Mouse (Mus musculus): ENCODE results near the gene Myb. TPM values are rescaled to one million over a fixed set of nuclear protein-coding genes. Genes with fewer than 3 reads are reported as not detected.

The Myb gene
- polyA plus RNA-seq, 1 experiment: 85.5 TPM

- no peak for TF ChIP-seq CTCF (IDR thresholded peaks at IDR 0.05; ENCODE audit: control insufficient read depth, insufficient read depth, low read length)
- TF ChIP-seq POLR2A (IDR thresholded peaks at IDR 0.05; ENCODE audit: borderline replicate concordance, control insufficient read depth, low read depth, low read length): no peak
- H3K27ac ChIP-seq (ENCODE audit: control insufficient read depth, insufficient read depth, low read depth, low read length, poor library complexity): no peak overlapping the region
- peaks cover 2% of the 10 kb centered on the region for H3K4me1 ChIP-seq (ENCODE audit: control insufficient read depth, insufficient read depth, low read length)
- 91% methylated on average over 5 of the region's 5 CpGs for WGBS
- H3K4me3 ChIP-seq (replicated peaks; ENCODE audit: control insufficient read depth, low read depth, low read length): no peak overlapping the region
Measured at GRCm38 (mm10) chr10:21167165-21167564, 6.4 kb upstream of the Myb start.

GRCm38 (mm10) chr10:21165411-21165810 is 4.6 kb upstream of the Myb start:
- WGBS: 91% methylated on average over 4 of the region's 4 CpGs
- TF ChIP-seq CTCF (IDR thresholded peaks at IDR 0.05; ENCODE audit: control insufficient read depth, insufficient read depth, low read length): no peak
- TF ChIP-seq POLR2A (IDR thresholded peaks at IDR 0.05; ENCODE audit: borderline replicate concordance, control insufficient read depth, low read depth, low read length): no peak
- H3K27ac ChIP-seq (ENCODE audit: control insufficient read depth, insufficient read depth, low read depth, low read length, poor library complexity): no peak overlapping the region

GRCm38 (mm10) chr10:21162124-21162523 is 1.3 kb upstream of the Myb start:
- Histone ChIP-seq H3K4me3 (replicated peaks; ENCODE audit: control insufficient read depth, low read depth, low read length) (no peak overlapping the region), H3K27ac (ENCODE audit: control insufficient read depth, insufficient read depth, low read depth, low read length, poor library complexity) (no peak overlapping the region), H3K4me1 (ENCODE audit: control insufficient read depth, insufficient read depth, low read length) (peaks cover 2% of the 10 kb centered on the region)
- no peak for TF ChIP-seq POLR2A (IDR thresholded peaks at IDR 0.05; ENCODE audit: borderline replicate concordance, control insufficient read depth, low read depth, low read length)
- WGBS: 68% methylated on average over 3 of the region's 3 CpGs

More at GRCm38 (mm10) chr10:21165411-21165810, 4.6 kb upstream of the Myb start:
- no peak overlapping the region for H3K4me3 ChIP-seq (replicated peaks; ENCODE audit: control insufficient read depth, low read depth, low read length)
- H3K4me1 ChIP-seq (ENCODE audit: control insufficient read depth, insufficient read depth, low read length): peaks cover 2% of the 10 kb centered on the region

- Histone ChIP-seq H3K4me3 (replicated peaks; ENCODE audit: control insufficient read depth, low read depth, low read length) (peak overlapping the region; percentile 87), H3K27ac (ENCODE audit: control insufficient read depth, insufficient read depth, low read depth, low read length, poor library complexity) (peak overlapping the region; percentile 86), H3K4me1 (ENCODE audit: control insufficient read depth, insufficient read depth, low read length) (no peaks in the 10 kb centered on the region; the same call in 1 of the 2 replicates)
- TF ChIP-seq CTCF (IDR thresholded peaks at IDR 0.05; ENCODE audit: control insufficient read depth, insufficient read depth, low read length) (no peak), POLR2A (IDR thresholded peaks at IDR 0.05; ENCODE audit: borderline replicate concordance, control insufficient read depth, low read depth, low read length) (peak; percentile 25; the same call in 1 of the 2 replicates)
- WGBS: 5% methylated on average over 20 of the region's 20 CpGs
Measured at GRCm38 (mm10) chr10:21161359-21162094, 743 bp upstream of the Myb start.

GRCm38 (mm10) chr10:21159697-21160394 is 938 bp downstream of the Myb start:
- peak overlapping the region; percentile 76 for H3K4me3 ChIP-seq (replicated peaks; ENCODE audit: control insufficient read depth, low read depth, low read length)
- WGBS: under 1% methylated on average over 44 of the region's 44 CpGs
- peaks cover 3% of the 10 kb centered on the region for H3K4me1 ChIP-seq (ENCODE audit: control insufficient read depth, insufficient read depth, low read length)
- TF ChIP-seq POLR2A (IDR thresholded peaks at IDR 0.05; ENCODE audit: borderline replicate concordance, control insufficient read depth, low read depth, low read length): no peak; the same call in 1 of the 2 replicates
- no peak for TF ChIP-seq CTCF (IDR thresholded peaks at IDR 0.05; ENCODE audit: control insufficient read depth, insufficient read depth, low read length)
- peak overlapping the region; percentile 87 for H3K27ac ChIP-seq (ENCODE audit: control insufficient read depth, insufficient read depth, low read depth, low read length, poor library complexity)

GRCm38 (mm10) chr10:21158918-21159443 is 1.8 kb downstream of the Myb start:
- H3K4me1 ChIP-seq (ENCODE audit: control insufficient read depth, insufficient read depth, low read length): peaks cover 3% of the 10 kb centered on the region
- peak overlapping the region; percentile 87 for H3K27ac ChIP-seq (ENCODE audit: control insufficient read depth, insufficient read depth, low read depth, low read length, poor library complexity)
- under 1% methylated on average over 35 of the region's 35 CpGs for WGBS
- H3K4me3 ChIP-seq (replicated peaks; ENCODE audit: control insufficient read depth, low read depth, low read length): peak overlapping the region; percentile 82
- TF ChIP-seq CTCF (IDR thresholded peaks at IDR 0.05; ENCODE audit: control insufficient read depth, insufficient read depth, low read length) (no peak), POLR2A (IDR thresholded peaks at IDR 0.05; ENCODE audit: borderline replicate concordance, control insufficient read depth, low read depth, low read length) (peak; percentile 38; the same call in 1 of the 2 replicates)

- H3K4me3 ChIP-seq (replicated peaks; ENCODE audit: control insufficient read depth, low read depth, low read length): peak overlapping the region; percentile 82
- TF ChIP-seq POLR2A (IDR thresholded peaks at IDR 0.05; ENCODE audit: borderline replicate concordance, control insufficient read depth, low read depth, low read length) (no peak), CTCF (IDR thresholded peaks at IDR 0.05; ENCODE audit: control insufficient read depth, insufficient read depth, low read length) (peak; percentile 68)
- H3K27ac ChIP-seq (ENCODE audit: control insufficient read depth, insufficient read depth, low read depth, low read length, poor library complexity): peak overlapping the region; percentile 87
- under 1% methylated on average over 19 of the region's 19 CpGs for WGBS
- peaks cover 7% of the 10 kb centered on the region for H3K4me1 ChIP-seq (ENCODE audit: control insufficient read depth, insufficient read depth, low read length)
Measured at GRCm38 (mm10) chr10:21158111-21158917, 2.5 kb downstream of the Myb start.

All from bone marrow, adult 2 months (tissue).